In genomic region chr13:112131191-112131590, GRCm38 (mm10) we compare ENCODE assay signal across 14 mouse cellular contexts.
DNase-seq lines count a peak whose midpoint lies in the region; ATAC-seq and TF ChIP-seq lines count a peak whose summit lies in the region.
"Had no signal": no experiment of that assay in that cellular context is flagged by ENCODE, and none has a peak within 500 bp of the region (broad histone marks: within the 10 kb centered on the region; RNA-seq: fewer than 3 reads in every experiment).

No protein-coding gene starts in this region.

- no peak for TF ChIP-seq POLR2A in brain, embryonic 14.5 days (IDR thresholded peaks at IDR 0.05; ENCODE audit: borderline replicate concordance, extremely low read depth, insufficient read depth, insufficient read length, poor library complexity, severe bottlenecking)

- H3K36me3 ChIP-seq in kidney, embryonic 15.5 days = no peaks in the 10 kb centered on the region
- H3K36me3 ChIP-seq in neural tube, embryonic 15.5 days = no peaks in the 10 kb centered on the region

- DNase-seq in kidney, adult 11 months = no peak
- DNase-seq in brain, embryonic 14.5 days (ENCODE audit: low read depth) = peak; percentile 76
- DNase-seq in layer of hippocampus, adult 8-10 months (ENCODE audit: low spot score in 2 of 2) = peak; percentile 19 to 21
- DNase-seq in lung, postnatal 25 days (ENCODE audit: low spot score) = peak; percentile 68
- no peak for DNase-seq in spleen, postnatal 36 days (ENCODE audit: low spot score in 2 of 2)
- no peak for DNase-seq in spleen, adult 18-20 months
- DNase-seq: cerebellum, adult 11-12 months; heart, adult 18-20 months; heart, postnatal 10 days; kidney, adult 9 months; right cerebral cortex, postnatal 14 days; thymus, adult 18-20 months had no signal

- TF ChIP-seq CTCF in brain, embryonic 14.5 days (IDR thresholded peaks at IDR 0.05; ENCODE audit: borderline replicate concordance, extremely low read depth, insufficient read depth, insufficient read length) = no peak

- H3K4me1 ChIP-seq in kidney, embryonic 15.5 days = peaks cover 22% of the 10 kb centered on the region
- H3K4me1 ChIP-seq in neural tube, embryonic 15.5 days = 0 out of 2 replicates have a peak, but pooled peaks cover 2% of the 10 kb centered on the region

- H3K4me3 ChIP-seq in kidney, embryonic 15.5 days (replicated peaks) = no peak overlapping the region
- H3K4me3 ChIP-seq in neural tube, embryonic 15.5 days (replicated peaks) = no peak overlapping the region

- no peaks in the 10 kb centered on the region for H3K27me3 ChIP-seq in kidney, embryonic 15.5 days
- no peaks in the 10 kb centered on the region for H3K27me3 ChIP-seq in neural tube, embryonic 15.5 days (replicated peaks)

- ATAC-seq in kidney, embryonic 15.5 days (replicated peaks; ENCODE audit: low FRiP score) = 0 out of 2 replicates have a peak, but pooled peaks have one; percentile 46
- no peak for ATAC-seq in neural tube, embryonic 15.5 days (ENCODE audit: low FRiP score)

- no peak overlapping the region for H3K9ac ChIP-seq in kidney, embryonic 15.5 days
- H3K9ac ChIP-seq in neural tube, embryonic 15.5 days (replicated peaks) = no peak overlapping the region

- H3K4me2 ChIP-seq in kidney, embryonic 15.5 days = peak overlapping the region; percentile 22; the same call in 1 of the 2 replicates
- no peak overlapping the region for H3K4me2 ChIP-seq in neural tube, embryonic 15.5 days

- H3K27ac ChIP-seq in kidney, embryonic 15.5 days = no peak overlapping the region
- no peak overlapping the region for H3K27ac ChIP-seq in neural tube, embryonic 15.5 days (replicated peaks)

- 44% methylated on average over 12 of the region's 12 CpGs for WGBS in kidney, embryonic 15.5 days
- 63% methylated on average over 12 of the region's 12 CpGs for WGBS in neural tube, embryonic 15.5 days

- H3K9me3 ChIP-seq in kidney, embryonic 15.5 days (replicated peaks) = no peaks in the 10 kb centered on the region
- no peaks in the 10 kb centered on the region for H3K9me3 ChIP-seq in neural tube, embryonic 15.5 days (replicated peaks)

Comparison
In these comparisons a context has a peak if more than half of its experiments do, and no peak if none do; other contexts are left out.
1. DNase-seq: peak in brain, embryonic 14.5 days (single experiment), layer of hippocampus, adult 8-10 months (2 of 2) and lung, postnatal 25 days (single experiment); none in kidney, adult 11 months (single experiment), spleen, postnatal 36 days (0 of 2) and spleen, adult 18-20 months (0 of 2).